Mouse (Mus musculus) heart, embryonic 11.5 days (tissue): Measurements from ENCODE around the gene Hacd3. TPM values are rescaled to one million over a fixed set of nuclear protein-coding genes. Genes with fewer than 3 reads are reported as not detected.
"Not testable (repeated sequence)": the region's sequence is repeated elsewhere in the genome, so short reads cannot be mapped to it uniquely, and the experiment has no call there.

ENCODE experiments used
- ATAC-seq: fragments of 200-750 bp; cut with Nextera tagmentation; replicated peaks from 2 replicates; pipeline ENCODE4 v1.8.0; 2017; ENCODE audit warnings: moderate library complexity; ENCODE audit not compliant: insufficient number of reproducible peaks, low FRiP score, low TSS enrichment
- H3K27ac ChIP-seq: fragments of 300-500 bp; sonication (generic); 2 replicates; pipeline ENCODE4 v1.5.1; 2014; ENCODE audit warnings: mild to moderate bottlenecking, low read depth, low read length
- H3K27me3 ChIP-seq: fragments of 300-500 bp; sonication (generic); 2 replicates; pipeline ENCODE4 v1.6.1; 2014; ENCODE audit warnings: mild to moderate bottlenecking, low read length, mixed read lengths; ENCODE audit not compliant: control insufficient read depth, insufficient read depth
- H3K36me3 ChIP-seq: fragments of 300-500 bp; sonication (generic); 2 replicates; pipeline ENCODE4 v1.6.1; 2014; ENCODE audit warnings: mild to moderate bottlenecking, low read length, moderate library complexity, mixed read lengths; ENCODE audit not compliant: control insufficient read depth, insufficient read depth
- H3K4me1 ChIP-seq: fragments of 300-500 bp; sonication (generic); 2 replicates; pipeline ENCODE4 v1.6.1; 2014; ENCODE audit warnings: low read length; ENCODE audit not compliant: control insufficient read depth, insufficient read depth
- H3K4me2 ChIP-seq: fragments of 300-500 bp; sonication (generic); 2 replicates; pipeline ENCODE4 v1.6.1; 2014; ENCODE audit warnings: mild to moderate bottlenecking, moderate library complexity
- H3K4me3 ChIP-seq: fragments of 300-500 bp; sonication (generic); 2 replicates; pipeline ENCODE4 v1.5.1; 2014; ENCODE audit warnings: low read depth, low read length
- H3K9ac ChIP-seq: fragments of 300-500 bp; sonication (generic); 2 replicates; pipeline ENCODE4 v1.6.1; 2014; ENCODE audit warnings: mild to moderate bottlenecking, low read depth, low read length, moderate library complexity
- H3K9me3 ChIP-seq: fragments of 300-500 bp; sonication (generic); replicated peaks from 2 replicates; pipeline ENCODE4 v1.6.1; 2016; ENCODE audit warnings: low read length; ENCODE audit not compliant: control insufficient read depth
- WGBS: fragments of 180-500 bp; shearing (Covaris S2); extraction: QIAGEN DNeasy Blood & Tissue Kit; methylation state at CpG from one replicate; pipeline ENCODE4 v1.1.7; 2014; ENCODE audit not compliant: insufficient replicate concordance; 5-methylcytosine and 5-hydroxymethylcytosine counted together
- polyA plus RNA-seq: library from polyadenylated mRNA; unstranded; fragments of >200 nt; fragmentation: Nextera tagmentation; extraction: Ambion mirVana; gene quantifications from 2 replicates; pipeline ENCODE4 v1.2.1, GENCODE M21; 2014

Hacd3 gene
- polyA plus RNA-seq, 1 experiment from 2014 or later, result 60.2 TPM

GRCm38 (mm10) chr9:65010632-65011031 lies 10.9 kb downstream of the Hacd3 start:
- Histone ChIP-seq H3K9me3 (no peaks in the 10 kb centered on the region), H3K27me3 (no peaks in the 10 kb centered on the region), H3K36me3 (peaks cover 10% of the 10 kb centered on the region), H3K4me1 (peaks cover 3% of the 10 kb centered on the region; the same call in 1 of the 2 replicates), H3K4me3 (no peak overlapping the region), H3K4me2 (no peak overlapping the region), H3K27ac (no peak overlapping the region), H3K9ac (no peak overlapping the region)
- 66% methylated on average over 8 of the region's 8 CpGs for WGBS
- no peak for ATAC-seq

DNA sequence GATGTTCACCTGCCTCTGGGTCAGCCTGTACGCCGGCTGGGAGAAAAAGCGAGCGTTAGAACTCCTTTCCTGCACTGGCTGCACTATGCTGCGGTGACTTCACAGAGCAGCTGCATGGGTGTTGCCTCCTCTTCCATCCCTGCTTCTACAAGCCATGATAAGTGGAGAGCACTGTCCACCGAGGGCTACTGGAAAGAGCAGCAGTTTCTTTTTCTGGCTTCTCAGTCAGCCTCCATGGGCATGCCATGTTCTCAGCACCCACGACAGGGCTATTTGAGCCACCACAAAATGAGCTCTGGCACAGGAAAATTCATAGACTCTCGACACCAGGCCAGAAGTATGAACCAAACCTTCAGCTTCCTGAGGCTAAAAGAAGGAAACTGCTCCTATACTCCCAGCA lies 15.8 kb downstream of the Hacd3 start:
- H3K4me3 ChIP-seq, result no peak overlapping the region
- no peaks in the 10 kb centered on the region for H3K27me3 ChIP-seq
- no peak overlapping the region for H3K27ac ChIP-seq
- H3K36me3 ChIP-seq, result peaks cover 32% of the 10 kb centered on the region
- H3K4me2 ChIP-seq, result no peak overlapping the region
- H3K4me1 ChIP-seq, result no peaks in the 10 kb centered on the region
- ATAC-seq, result no peak
- H3K9ac ChIP-seq, result no peak overlapping the region
- WGBS, result 91% methylated on average over 8 of the region's 8 CpGs
- H3K9me3 ChIP-seq, result no peaks in the 10 kb centered on the region

DNA sequence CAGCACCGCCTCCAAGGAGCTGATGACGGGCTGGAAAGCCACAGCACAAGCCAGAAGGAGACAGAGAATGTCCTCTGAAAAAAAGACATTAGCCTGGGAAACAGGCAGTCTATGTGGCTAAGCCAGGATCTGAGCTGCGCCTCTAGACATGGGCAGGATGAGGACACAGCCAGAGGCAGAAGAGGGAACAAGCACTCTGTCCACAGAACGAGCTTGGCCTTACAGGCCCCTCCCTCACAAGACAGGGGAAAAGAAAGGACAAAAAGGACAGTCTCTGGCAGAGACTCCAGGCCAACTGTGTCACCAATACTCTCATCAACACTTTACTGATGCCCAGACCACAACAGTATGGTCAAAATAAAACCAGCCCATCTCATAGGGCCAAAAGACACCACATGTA lies 20.0 kb downstream of the Hacd3 start:
- no peak overlapping the region for H3K27ac ChIP-seq
- no peak overlapping the region for H3K4me2 ChIP-seq
- H3K9me3 ChIP-seq, result no peaks in the 10 kb centered on the region
- H3K4me3 ChIP-seq, result no peak overlapping the region
- no peaks in the 10 kb centered on the region for H3K4me1 ChIP-seq
- peaks cover 29% of the 10 kb centered on the region for H3K36me3 ChIP-seq
- no peaks in the 10 kb centered on the region for H3K27me3 ChIP-seq
- no peak overlapping the region for H3K9ac ChIP-seq
- ATAC-seq, result no peak
- 59% methylated on average over 4 of the region's 4 CpGs for WGBS

DNA sequence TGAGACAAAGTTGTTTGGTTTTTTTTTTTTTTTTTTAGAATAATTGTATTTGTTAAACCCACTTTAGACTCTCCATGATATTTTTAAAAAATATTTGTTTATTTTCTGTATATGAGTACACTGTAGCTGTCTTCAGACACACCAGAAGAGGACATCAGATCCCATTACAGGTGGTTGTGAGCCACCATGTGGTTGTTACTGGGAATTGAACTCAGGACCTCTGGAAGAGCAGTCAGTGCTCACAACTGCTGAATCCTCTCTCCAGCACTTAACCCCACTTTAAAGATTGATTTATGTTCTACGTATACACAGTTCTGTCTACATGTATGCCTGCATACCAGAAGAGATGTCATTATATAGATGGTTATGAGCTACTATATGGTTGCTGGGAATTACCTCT lies 26.0 kb downstream of the Hacd3 start:
- not testable (repeated sequence) for H3K9ac ChIP-seq, H3K9me3 ChIP-seq, H3K4me3 ChIP-seq, ATAC-seq, H3K27me3 ChIP-seq, H3K4me1 ChIP-seq, H3K36me3 ChIP-seq, H3K27ac ChIP-seq, H3K4me2 ChIP-seq
- 84% methylated on average over 1 of the region's 1 CpGs for WGBS

DNA sequence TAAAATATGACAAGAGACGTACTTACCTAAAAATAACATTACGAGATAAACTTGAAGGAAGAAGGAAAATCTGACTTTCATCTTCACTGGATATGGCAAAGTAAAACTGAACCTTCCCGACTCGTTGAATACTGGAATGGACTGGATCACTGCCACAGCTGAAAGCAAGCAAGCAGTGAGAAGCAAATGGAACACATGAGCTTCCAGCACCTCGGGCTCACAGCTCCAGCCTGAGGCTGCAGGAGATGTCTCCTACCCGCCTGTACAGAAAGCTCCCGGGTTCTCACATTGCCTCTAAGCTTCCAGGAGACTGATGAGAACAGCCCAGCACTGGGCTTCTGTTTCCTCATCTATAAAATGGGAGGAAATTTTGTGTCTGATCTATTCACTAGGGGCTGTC lies 31.2 kb downstream of the Hacd3 start:
- no peak for ATAC-seq
- Histone ChIP-seq H3K4me2 (no peak overlapping the region), H3K27ac (no peak overlapping the region), H3K9me3 (no peaks in the 10 kb centered on the region), H3K4me3 (no peak overlapping the region), H3K36me3 (peaks cover 4% of the 10 kb centered on the region; the same call in 1 of the 2 replicates), H3K9ac (no peak overlapping the region), H3K27me3 (no peaks in the 10 kb centered on the region), H3K4me1 (peaks cover 28% of the 10 kb centered on the region)
- 65% methylated on average over 7 of the region's 7 CpGs for WGBS

DNA sequence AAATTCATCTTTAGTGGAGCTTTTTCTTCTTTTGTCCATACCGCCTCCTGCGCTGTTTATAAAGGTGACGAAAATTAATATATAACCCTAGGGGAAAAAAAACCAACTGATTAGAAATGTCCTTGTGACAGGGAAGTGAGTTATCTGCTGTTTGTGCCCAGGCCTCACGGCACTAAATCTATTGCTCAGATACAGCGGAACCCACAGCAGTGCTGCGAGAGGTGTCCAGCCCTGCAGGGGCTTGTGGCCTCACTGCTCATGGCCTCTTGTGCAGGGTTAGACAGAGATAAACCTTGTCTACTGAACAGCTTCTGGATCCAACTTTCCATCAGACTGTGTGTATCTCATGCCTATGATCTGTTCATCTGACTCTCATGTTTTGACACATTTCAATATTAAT lies 33.0 kb downstream of the Hacd3 start:
- ATAC-seq, result no peak
- Histone ChIP-seq H3K4me1 (peaks cover 32% of the 10 kb centered on the region), H3K27me3 (no peaks in the 10 kb centered on the region), H3K36me3 (peaks cover 10% of the 10 kb centered on the region), H3K4me2 (no peak overlapping the region), H3K4me3 (no peak overlapping the region), H3K27ac (no peak overlapping the region), H3K9me3 (no peaks in the 10 kb centered on the region), H3K9ac (no peak overlapping the region; the same call in 1 of the 2 replicates)
- 60% methylated on average over 6 of the region's 6 CpGs for WGBS

DNA sequence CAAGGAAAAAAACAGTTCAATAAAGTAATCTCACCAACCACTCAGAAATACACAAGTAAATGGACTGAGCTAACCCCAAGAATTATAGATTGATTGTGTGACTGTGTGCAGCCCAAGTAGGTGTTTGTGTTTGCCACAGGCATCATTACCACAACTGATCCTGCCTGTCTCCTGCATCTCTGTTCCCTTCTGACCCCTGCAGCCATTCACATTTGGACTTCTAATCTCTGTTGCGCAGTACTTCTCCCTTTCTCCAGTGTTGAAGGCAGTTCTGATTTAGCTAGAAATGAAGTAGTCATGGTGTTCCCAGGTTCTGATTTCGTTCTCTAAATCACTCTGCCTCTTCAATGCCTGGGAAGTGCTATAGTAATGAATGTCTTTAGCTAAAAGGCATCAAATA lies 33.8 kb downstream of the Hacd3 start:
- no peak overlapping the region for H3K4me3 ChIP-seq
- no peaks in the 10 kb centered on the region for H3K27me3 ChIP-seq
- H3K9ac ChIP-seq, result no peak overlapping the region
- no peaks in the 10 kb centered on the region for H3K9me3 ChIP-seq
- H3K4me1 ChIP-seq, result peaks cover 32% of the 10 kb centered on the region
- H3K27ac ChIP-seq, result no peak overlapping the region
- peaks cover 10% of the 10 kb centered on the region for H3K36me3 ChIP-seq
- WGBS, result 86% methylated on average over 2 of the region's 2 CpGs
- no peak overlapping the region for H3K4me2 ChIP-seq
- no peak for ATAC-seq

DNA sequence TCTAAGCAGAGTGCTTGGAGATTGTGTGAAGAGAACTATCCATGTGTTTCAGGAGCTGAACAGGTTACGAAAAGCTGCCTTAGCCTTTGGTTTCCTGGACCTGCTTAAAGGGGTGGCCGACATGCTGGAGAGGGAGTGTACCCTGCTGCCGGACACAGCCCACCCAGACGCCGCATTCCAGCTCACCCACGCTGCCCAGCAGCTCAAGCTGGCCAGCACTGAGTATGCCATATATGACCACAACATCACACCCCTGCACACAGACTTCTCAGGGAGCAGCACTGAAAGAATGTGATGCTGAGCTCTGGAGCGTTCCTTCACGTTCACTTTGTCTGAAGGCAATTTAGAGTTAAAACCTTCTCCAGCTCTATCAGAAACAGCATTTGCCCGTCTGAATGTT lies 35.7 kb downstream of the Hacd3 start:
- H3K9ac ChIP-seq, result peak overlapping the region; percentile 58; the same call in 1 of the 2 replicates
- WGBS, result 45% methylated on average over 9 of the region's 9 CpGs
- peaks cover 32% of the 10 kb centered on the region for H3K4me1 ChIP-seq
- H3K27me3 ChIP-seq, result no peaks in the 10 kb centered on the region
- H3K4me2 ChIP-seq, result peak overlapping the region; percentile 21; the same call in 1 of the 2 replicates
- ATAC-seq, result 0 out of 2 replicates have a peak, but pooled peaks have one; percentile 58
- H3K27ac ChIP-seq, result peak overlapping the region; percentile 91
- no peak overlapping the region for H3K4me3 ChIP-seq
- H3K9me3 ChIP-seq, result no peaks in the 10 kb centered on the region
- peaks cover 18% of the 10 kb centered on the region for H3K36me3 ChIP-seq

DNA sequence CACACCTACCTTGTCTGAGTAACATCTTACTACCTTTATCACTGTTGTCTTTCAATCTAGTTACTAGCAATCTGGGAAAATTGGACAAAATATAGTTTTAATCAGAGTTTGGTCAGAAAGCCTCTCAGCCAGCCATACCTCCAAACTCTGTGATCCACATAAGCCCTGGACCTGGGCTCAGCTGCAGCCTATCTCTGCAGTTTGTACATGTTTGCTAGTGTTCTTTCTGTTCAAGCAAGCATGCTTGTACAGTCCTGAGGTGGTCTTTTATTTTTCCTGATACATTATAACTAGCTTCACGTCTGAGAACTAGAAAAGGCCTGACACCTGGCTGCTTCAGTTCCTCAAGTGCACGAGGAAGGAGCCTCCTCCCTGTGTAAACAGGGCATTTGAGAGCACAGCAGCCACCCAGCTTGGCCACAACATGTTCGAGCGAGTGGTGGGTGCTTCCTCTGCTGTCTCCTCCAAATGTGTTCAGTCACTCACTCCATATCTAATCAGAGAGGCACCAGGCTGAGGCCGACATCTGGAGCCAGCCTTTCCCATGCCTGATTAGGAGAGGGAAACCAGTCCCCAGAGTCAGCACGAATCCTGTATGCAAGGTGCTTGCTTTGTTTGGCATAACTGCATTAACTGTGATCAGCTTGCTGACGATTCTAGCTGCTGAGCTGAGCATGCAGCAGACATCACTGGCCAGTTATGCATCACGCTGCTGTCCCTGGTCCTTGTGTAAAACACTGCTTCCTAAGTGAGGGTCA lies 36.3 kb downstream of the Hacd3 start:
- Histone ChIP-seq H3K36me3 (peaks cover 23% of the 10 kb centered on the region), H3K27ac (peak overlapping the region; percentile 91), H3K4me3 (no peak overlapping the region), H3K27me3 (no peaks in the 10 kb centered on the region), H3K4me2 (peak overlapping the region; percentile 21; the same call in 1 of the 2 replicates), H3K9me3 (no peaks in the 10 kb centered on the region), H3K9ac (peak overlapping the region; percentile 58; the same call in 1 of the 2 replicates), H3K4me1 (peaks cover 27% of the 10 kb centered on the region)
- WGBS, result 20% methylated on average over 8 of the region's 8 CpGs
- no peak; the same call in 1 of the 2 replicates for ATAC-seq
